Mouse (Mus musculus) lung, postnatal 36 days (tissue): Measurements from ENCODE around the gene Sox5.

Experiments used
- DNase-seq: peaks from one replicate; pipeline ENCODE4 v3.0.0; 2022; ENCODE audit warnings: mixed read lengths

Sox5 gene

GRCm38 (mm10) chr6:144387539-144388255, 394.1 kb downstream of the Sox5 start:
- DNase-seq, result no peak

GRCm38 (mm10) chr6:144380641-144381040, 401.1 kb downstream of the Sox5 start:
- no peak for DNase-seq

- DNase-seq, result no peak
These were observed 401.6 kb downstream of the Sox5 start for GRCm38 (mm10) chr6:144380171-144380570.

DNA sequence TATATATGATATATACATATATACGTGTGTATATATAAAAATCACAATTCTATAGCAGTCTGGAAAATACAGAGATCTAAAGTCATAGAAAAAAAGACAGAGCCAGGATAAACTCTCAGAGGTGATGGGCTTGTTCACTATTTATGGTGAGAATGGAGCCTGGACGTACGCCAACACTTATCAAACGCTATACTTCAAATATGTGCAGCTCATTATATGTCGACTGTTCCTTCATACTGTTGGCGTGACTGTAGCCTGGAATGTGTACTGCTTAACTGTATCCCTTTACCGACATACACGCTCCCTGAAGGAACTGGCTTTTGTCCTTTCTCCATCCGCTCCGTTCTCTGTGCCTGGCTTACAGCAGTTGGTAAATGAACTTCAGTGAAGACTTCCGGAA, 407.0 kb downstream of the Sox5 start:
- DNase-seq, result no peak

DNA sequence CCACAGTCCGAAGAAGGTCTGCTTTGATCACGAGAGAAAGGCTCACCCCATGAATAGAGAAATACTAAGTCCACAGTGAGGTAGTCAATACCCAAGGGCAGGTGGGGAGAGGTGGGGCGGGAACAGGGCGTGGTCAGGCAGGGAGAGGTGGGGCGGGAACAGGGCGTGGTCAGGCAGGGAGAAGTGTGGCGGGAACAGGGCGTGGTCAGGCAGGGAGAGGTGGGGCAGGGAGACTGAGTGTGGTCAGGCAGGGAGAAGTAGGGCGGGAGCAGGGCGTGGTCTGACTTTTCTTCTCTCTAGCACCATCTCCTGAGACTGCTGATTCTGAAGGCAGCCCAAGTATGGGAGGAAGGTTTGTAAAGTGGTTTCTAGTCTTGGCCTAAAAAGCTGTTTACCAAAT, 411.1 kb downstream of the Sox5 start:
- peak; percentile 38 for DNase-seq

- DNase-seq, result no peak
These were observed 414.1 kb downstream of the Sox5 start for GRCm38 (mm10) chr6:144367626-144368077.

- no peak for DNase-seq
These were observed 420.3 kb downstream of the Sox5 start for GRCm38 (mm10) chr6:144361267-144362038.

DNA sequence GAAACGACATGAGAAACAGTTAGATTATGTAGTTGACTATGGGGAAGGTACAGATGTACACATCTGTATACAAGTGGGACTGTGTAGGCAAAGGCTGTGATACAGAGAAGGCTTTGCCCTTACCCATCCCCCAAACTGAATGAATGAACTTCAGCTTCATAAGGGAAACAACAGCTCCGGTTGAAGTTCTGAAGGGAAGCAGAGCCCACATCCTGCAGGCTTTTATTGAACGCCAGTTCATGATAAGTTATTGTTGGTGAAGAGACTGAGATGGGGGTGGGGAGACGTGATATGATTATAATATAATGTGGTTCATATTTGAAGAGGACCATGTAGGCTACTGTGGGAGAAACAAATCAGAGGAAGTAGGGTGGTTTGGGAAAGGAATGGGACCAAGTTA, 424.7 kb downstream of the Sox5 start:
- DNase-seq, result no peak

DNA sequence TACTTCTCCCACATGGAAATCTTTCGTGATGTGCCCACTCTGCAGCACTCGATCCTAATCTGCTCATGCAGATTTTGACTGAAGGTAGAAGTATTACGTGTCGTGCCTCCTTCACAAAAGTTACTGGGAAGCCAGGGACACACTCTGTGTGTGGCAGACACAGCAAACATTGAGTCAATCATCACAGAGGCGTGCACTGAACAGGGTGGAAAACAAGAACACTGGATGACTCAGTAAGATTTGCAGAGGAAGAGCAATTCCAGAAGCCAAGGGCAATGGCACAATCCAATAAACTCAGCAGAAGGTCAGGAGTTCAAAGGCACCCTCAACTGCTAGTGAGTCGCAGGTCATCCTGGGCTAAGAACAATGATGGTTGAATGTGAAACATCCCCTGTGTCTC, 430.7 kb downstream of the Sox5 start:
- DNase-seq, result no peak

DNA sequence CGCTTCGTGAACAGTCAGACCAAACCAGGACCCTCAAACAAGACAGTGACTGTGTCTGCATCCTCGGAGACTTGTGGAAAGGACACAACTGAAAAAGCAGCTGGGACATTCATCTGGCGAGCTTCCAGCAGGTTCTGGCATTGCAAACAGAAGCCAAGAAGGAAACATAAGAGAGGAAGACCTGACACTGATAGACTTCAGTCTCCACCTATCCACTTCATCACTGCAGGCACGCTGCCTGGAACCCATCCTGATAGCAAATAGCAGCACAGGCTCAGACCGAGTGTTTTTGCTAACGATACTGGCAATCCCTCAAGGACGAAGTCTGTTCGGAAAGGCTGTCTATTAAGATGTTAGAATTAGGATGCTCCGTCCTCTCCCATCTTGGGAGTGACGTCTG, 438.4 kb downstream of the Sox5 start:
- peak; percentile 7 for DNase-seq

- no peak for DNase-seq
These were observed 442.2 kb downstream of the Sox5 start for GRCm38 (mm10) chr6:144339554-144339953.

- peak; percentile 17 for DNase-seq
These were observed 442.8 kb downstream of the Sox5 start for GRCm38 (mm10) chr6:144339006-144339405.

- DNase-seq, result no peak
These were observed 443.6 kb downstream of the Sox5 start for GRCm38 (mm10) chr6:144338221-144338620.

GRCm38 (mm10) chr6:144337436-144337969, 444.3 kb downstream of the Sox5 start:
- peak; percentile 7 for DNase-seq

DNA sequence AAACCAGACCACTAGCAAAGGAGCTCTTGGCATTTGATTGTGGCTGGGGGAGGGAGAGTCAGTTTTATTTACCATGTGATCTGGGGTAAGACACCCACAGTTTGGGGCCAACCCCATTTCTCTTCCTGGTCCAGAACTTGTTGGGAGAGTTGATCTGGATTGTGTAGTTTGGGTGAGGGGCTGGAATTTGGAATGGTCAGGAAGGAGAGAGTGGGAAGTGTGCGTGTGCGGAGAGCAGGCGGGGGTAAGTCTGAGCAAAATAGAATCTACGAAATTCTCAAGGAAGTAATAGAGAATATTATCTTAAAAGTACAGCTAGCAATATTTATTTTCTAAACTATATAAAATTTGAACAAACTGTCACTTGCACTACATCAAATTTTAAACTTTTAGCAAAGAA, 445.0 kb downstream of the Sox5 start:
- DNase-seq, result no peak

DNA sequence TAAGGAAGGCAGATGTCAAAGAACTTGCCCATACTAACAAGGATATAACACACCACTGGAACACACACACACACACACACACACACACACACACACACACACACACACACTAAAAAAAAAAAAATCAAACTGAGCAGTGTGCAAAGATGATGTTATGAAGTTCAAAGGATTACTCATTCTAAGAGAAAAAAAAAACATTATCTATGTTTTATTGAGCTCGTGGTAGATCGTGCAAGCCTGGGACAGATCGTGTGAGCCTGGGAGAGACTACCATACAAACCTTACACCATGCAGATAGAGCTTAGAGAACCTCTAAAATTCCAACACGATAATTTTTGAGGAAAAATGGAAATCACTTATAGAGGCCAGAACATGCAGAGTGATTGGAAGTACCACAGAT, 448.6 kb downstream of the Sox5 start:
- DNase-seq, result no peak

DNA sequence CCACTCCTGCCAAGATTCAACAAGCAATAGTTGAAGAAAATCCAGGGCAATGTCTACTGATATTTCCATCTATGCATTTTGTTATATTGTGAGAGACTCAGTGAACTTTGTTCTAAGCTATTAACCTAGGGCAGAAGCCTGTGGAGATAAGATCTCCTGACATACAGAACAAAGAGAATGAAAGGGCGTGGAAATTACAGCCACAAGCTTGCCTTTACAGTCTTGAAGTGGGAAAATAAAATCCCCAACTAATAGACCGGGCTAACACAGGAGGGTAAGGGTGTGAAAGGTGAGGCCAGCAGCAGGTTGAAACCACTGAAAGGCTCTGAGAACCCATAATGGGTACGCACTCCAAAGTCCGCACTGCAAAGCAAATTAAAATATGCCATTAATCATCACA, 449.8 kb downstream of the Sox5 start:
- DNase-seq, result no peak

- DNase-seq, result no peak
These were observed 452.4 kb downstream of the Sox5 start for GRCm38 (mm10) chr6:144329311-144329930.

GRCm38 (mm10) chr6:144328779-144329178, 453.0 kb downstream of the Sox5 start:
- peak; percentile 30 for DNase-seq

DNA sequence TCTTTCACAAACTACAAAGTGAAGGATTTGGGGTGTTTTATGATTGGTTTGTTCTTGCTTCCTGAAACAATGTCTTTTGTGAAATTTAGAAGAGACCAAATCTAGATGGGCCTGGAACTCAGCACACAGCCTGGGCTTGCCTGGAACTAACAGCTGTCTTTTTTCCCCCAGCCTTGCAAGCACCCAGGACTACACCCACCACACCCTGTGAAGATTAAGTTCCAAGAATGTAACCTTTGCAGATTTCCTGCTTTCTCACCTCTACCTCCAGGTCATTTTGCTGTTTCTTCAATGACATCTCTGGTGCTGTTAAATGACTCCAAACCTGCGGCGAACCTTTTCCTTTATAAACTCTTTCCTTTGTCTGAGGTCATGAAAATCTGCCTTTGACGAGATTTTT, 455.0 kb downstream of the Sox5 start:
- no peak for DNase-seq

- no peak for DNase-seq
These were observed 458.4 kb downstream of the Sox5 start for GRCm38 (mm10) chr6:144323372-144323771.

DNA sequence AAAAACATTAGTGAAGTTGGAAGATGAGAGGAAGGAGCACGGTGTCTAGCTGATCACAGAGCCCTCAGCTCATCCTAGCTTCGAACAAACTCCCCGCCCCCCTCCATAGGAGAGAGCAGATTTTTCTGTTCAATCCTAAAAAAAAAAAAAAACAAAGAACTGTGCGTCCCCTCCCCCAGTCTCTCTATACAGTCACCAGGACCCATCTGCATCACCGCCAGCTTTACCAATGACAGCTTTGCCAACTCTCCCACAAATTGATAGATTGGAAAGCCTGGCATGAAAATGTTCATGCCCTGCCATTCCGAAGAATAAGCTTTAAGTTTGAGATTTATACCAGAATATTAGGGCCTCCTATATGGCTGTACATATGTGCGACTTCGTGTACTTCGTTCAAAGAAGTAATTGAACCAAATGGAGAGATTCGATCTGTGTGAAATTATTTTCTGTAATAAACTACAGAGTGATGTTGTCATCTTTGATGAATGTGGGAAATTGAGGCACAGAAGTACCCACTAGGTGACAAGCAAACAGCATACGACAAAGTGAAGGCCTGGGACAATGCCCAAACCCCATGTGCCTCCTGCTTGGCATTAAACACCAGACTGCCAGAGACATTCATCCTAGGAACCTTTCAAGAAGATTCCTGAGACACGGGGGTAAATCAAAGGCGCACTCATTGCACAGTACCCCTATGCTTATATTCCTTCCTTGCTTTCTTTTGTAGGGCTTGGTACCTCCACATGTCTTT, 459.3 kb downstream of the Sox5 start:
- DNase-seq, result no peak

DNA sequence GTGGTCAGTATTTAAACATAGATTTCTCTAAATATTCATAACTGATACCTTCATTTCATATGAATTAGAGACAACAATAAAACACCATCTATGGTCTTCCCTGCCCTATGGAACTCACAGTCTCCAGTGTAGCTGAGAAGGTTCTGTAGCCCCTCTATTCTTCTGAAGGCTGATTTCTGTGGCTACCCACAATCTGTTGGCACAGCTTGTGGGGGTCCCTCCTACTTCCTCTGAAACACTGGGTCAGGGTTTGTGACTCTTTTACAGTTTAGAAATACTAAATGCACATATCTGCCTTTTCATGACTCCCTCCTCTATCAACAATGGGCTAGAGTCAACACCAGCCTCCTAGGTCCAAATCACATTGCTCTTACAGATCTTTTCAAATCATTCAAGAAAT, 461.4 kb downstream of the Sox5 start:
- no peak for DNase-seq
